Mouse (Mus musculus): ENCODE measurements at regions not wholly inside any gene's neighbourhood (a gene's known extent, or its start where the extent isn't known, plus 50 kb on each side); places are given as distances from the start of the nearest gene placed in this dataset.

DNA sequence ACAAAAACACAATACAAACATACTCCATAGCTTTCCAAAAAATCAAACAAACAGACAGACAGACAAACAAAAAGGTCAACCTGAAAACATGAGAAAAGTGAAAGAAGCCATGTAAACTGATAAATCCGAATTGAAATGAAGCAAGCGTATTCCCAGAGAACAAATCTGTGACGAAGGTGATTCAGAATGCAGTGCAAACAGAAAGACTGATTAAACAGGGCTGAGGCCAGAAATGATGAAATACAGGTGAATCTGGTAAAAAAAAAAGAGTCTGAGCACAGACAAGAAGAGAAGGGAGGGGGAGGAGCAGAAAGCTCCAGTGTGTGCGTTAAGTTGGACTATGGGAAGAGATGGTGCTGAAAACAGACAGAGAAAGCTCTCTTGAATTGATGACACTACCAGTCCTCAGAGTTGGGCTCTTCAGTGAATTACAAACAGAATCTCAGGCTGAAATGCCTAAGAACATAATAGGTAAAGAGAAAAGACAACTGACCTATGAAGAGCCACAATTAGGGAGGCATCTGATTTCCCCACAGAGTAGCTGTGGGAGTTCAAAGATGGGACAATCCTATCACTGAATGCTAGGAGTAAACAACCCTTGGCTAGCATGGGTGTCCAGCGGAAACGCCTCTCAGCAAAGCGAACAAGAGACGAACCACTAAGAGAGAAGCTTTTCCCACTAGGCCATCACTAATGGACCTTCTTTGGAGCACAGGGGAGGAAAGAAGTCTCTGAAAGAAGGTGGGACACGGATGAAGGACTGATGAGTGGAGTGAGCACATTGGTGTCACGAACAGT is 140.3 kb upstream of the Runx1 start:
- DNase-seq (ENCODE audit: low read depth, low spot score): no peak
- WGBS: 85% methylated on average over 10 of the region's 10 CpGs

DNA sequence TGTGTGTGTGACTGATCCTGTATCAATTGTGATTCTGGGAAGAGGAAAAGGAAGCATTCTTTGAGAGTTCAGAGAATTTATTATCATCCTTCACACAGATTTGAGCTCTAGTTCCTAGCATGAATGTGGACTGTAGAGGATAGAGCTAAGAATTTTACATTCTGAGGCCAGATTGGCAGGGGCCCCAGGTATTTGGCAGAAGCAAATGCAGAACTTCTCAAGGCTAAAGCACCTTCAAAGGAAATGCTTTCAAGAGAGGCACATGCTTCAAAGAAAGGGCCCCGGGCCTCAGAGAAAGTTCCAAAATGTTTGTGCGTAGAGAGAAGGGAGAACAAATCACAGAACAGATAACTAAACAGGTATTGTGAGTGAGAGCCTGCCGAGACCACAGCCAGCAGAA is 139.7 kb upstream of the Runx1 start:
- WGBS: 48% methylated on average over 3 of the region's 3 CpGs
- DNase-seq (ENCODE audit: low read depth, low spot score): no peak

DNA sequence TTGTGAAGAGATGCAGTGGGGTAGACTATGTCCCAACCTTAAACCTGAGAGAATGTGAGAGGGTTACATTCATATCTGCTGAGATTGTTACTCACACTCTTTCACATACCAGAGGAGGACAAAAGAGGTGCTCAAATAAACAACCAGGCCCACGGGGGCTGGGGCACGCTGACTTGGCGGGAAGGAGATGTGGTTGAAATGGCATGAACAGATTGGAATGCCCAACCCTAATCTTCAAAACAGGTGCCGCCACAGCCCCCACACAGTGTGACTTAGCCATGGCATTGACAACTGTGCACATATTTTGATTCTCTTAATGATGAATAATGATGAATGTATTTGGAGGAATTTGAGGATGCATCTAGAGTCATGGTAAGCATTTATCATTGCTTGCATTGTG is 137.6 kb upstream of the Runx1 start:
- no peak for DNase-seq (ENCODE audit: low read depth, low spot score)
- WGBS: 89% methylated on average over 4 of the region's 4 CpGs

DNA sequence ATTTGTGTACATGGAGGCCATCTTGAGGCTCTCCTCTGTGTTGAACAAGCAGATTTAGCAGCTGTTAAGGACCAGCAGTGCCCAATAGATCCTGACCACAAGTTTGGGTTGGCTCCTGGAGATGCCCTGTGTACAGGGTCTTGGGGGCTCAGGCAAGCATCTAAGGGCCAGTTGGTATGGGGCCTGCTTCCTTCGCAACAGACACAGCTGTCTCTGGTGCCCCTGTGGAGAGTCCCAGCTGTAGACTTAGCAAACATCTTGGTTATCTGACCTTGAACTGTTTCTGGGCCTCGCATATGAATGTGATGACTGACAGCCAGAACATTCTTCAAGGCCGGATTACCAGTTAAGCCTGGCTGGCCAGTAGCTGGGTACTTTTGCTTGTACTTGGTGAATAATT is 135.4 kb upstream of the Runx1 start:
- WGBS: 83% methylated on average over 3 of the region's 3 CpGs
- no peak for DNase-seq (ENCODE audit: low read depth, low spot score)

DNA sequence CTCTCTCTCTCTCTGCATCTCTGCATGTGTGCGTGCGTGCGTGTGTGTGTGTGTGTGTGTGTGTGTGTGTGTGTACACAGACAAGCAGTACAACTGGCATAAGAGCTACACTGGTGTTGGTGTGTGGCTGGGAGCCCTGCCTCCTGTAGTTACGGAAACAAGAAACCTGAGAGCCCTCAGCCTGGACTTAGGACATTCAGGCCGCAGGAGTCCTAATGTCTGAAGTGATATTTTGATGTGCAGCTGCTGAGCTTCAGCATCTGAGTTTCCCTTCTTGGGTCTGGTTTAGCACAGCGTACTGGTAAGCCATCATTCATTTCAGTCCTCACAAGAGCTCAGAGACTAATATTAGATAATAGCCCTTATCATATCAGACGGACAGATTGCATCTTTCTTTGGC is 134.8 kb upstream of the Runx1 start:
- 88% methylated on average over 7 of the region's 7 CpGs for WGBS
- no peak for DNase-seq (ENCODE audit: low read depth, low spot score)

DNA sequence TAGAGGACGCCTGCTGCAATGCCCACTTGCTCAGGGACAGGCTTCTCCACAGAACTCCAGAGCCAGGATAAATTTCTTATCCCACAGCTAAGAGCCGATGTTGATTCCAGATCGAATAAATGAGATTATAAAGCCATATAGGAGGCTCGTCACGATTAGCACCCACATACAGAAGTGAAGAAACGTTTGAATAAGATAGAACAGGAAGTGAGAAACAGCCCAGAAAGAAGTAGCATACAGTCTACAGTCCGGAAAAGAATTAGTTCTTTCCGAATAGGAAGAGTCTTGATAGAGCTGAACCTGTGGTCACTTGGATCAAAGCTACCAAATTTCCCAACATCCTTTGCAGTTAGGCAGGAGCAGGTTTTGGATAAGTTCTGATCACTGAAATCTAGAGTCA is 133.0 kb upstream of the Runx1 start:
- DNase-seq (ENCODE audit: low read depth, low spot score): no peak
- WGBS: 84% methylated on average over 8 of the region's 8 CpGs

DNA sequence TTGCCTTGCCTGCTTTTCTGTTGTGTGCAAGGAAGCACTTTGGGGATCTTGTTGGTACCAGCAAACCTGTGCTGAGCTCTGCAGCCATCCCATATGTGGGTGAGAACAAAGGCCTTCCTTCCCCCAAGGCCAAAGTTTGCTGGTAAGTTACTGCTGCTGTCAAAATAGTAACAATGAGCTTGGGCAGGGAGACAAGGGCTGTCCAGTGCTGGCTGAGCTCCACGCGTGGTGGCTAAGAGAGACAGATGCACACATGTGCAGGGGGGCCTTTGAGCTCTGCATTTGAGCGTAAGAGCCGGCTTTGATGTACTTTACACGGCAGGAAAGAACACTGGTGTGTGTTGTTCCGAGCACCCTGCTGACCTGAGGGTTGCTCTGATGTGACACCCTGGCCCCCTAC is 132.2 kb upstream of the Runx1 start:
- DNase-seq (ENCODE audit: low read depth, low spot score): no peak
- 82% methylated on average over 6 of the region's 6 CpGs for WGBS

DNA sequence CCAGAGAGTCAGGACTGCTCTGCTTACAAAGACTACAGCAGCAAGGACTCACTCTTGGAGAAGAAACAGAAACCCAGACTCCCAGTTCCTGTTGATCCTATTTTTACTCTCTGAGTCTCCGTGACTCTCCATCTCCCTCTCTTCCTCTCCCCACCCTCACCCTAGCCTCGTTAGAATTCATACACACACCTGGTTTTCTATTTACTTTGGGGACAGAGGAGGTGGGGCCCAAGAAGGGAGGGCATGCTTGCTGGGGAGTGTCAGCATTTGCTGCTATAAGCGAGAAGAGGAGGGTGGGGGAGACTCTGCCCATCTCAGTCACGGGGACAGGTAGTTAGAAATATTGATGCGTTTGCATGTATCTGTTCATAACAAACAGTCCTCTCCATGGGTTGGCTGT is 129.6 kb upstream of the Runx1 start:
- no peak for DNase-seq (ENCODE audit: low read depth, low spot score)
- 17% methylated on average over 5 of the region's 5 CpGs for WGBS

DNA sequence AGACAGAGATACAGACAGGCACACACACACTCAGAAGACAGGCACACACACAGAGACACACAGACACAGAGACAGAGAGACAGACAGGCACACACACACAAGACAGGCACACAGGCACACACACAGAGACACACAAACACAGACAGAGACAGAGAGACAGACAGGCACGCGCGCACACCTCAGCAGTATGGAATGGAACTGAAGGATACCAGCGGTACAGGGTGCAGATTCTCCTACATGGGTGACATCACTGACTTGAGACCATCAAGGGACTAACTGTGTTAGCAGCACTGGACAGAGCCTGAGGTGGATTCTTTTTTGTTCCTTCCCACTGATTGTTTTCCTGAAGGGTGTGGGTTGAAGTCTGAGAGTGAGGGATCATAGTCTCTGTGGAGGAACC is 129.1 kb upstream of the Runx1 start:
- DNase-seq (ENCODE audit: low read depth, low spot score): no peak

DNA sequence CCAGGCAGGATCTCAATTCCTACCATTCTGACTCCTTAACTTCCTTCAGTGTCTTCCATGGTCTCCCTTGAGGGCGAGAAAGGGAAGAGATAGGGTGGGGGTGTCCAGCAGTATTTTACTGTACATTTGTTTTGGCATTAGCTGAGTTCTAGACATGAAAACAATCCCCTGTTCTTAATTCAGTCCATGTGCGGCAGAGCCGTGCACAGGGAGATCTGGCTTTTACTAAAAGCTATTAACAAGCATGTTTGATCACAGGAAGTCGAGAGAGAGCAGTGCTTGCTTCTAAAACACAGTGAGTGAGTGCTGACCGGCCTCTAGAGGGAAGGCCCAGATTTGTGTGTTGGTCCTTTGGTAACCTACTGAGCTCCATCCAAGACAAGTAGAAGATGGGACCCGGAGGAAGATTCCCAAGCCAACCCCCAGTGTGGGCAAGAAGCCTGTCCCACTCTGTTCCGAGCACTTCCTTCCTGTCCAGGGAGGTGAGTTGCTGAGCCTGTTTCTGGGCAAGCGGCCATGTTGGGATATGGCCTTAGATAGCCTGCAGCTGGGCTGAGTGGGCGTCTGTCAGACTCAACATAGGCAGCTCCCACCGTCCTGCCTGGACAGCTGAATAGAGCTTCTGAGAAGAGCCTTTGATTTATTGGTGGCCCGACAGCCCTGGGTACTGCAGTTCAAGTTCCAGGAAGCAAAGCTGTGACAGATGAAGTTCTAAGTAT is 128.1 kb upstream of the Runx1 start:
- DNase-seq (ENCODE audit: low read depth, low spot score): no peak
- 21% methylated on average over 11 of the region's 11 CpGs for WGBS

More for the DNA sequence above, 129.1 kb upstream of the Runx1 start:
- WGBS: 61% methylated on average over 4 of the region's 4 CpGs

DNA sequence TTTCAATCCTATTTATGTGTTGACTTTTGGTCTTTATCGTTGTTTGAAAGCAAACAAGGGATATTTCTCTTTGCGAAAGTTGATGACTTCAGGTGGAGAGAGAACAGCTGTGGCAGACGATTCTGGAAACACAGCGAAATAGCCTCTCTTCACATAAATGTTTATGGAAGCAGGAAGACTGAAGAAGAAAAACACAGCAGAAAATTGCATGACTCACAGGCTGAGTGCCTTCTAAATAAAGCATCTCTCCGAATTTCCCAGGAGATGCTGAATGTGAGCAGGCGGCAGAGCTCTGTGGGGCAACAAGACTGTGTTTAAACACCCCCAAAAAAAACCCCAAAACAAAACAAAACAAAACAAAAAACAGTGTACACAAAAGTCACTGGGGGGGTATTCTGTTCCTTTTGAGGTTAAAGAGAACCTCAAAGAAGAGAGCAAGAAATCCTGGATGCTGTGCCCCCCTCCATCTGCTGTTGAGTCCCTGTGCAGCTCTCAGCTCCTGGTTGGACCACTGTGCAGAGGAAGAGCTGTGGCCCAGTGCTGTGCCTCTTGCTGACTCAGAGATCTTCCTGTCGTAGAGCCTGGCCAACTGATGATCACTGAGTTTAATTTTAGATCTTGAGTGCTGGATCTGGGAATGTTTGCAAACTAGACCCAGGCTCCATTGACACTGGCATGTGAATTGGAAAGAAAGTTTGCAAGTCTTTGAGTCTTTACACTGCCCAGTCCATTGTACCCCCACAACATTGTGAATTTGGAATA is 126.6 kb upstream of the Runx1 start:
- DNase-seq (ENCODE audit: low read depth, low spot score): no peak
- 8% methylated on average over 7 of the region's 7 CpGs for WGBS

DNA sequence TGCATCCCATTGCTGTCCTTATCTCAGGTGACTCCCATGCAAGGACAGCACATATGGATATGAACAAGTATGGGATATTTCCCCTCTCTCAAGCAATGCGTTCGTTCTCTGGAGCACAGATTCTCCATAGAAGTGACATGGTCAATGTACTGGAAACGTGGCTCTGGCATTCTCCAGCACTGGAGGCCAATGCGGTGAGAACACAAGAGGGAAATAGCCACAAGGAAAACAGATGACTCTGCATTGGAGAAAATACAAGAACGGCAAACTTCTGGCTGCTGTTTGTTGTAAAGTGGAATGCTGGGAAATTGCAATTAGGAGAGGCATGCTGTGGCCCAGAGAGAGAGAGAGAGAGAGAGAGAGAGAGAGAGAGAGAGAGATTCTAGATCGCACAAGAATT is 125.6 kb upstream of the Runx1 start:
- WGBS: 53% methylated on average over 6 of the region's 6 CpGs

DNA sequence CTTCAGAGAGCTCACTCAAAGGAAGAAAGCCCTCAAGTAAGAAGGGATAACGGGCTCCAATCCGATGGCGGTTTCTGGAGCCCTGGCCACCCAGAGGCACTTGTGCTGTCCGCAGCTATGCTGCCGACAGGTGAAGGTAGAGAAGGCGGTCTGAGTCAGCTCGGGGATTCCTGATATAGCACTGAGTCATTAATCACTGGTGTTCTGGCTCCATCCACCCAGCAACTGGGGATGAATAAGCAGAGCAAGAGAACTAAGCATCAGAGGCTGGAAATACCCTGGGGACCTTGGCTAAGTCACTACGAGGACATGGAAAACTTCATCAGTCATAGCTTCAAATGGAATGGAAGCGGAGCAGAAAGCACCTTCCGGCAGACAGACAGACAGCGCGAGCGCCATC is 122.5 kb upstream of the Runx1 start:
- DNase-seq (ENCODE audit: low read depth, low spot score): no peak
- WGBS: 97% methylated on average over 13 of the region's 13 CpGs

More for the DNA sequence above, 125.6 kb upstream of the Runx1 start:
- no peak for DNase-seq (ENCODE audit: low read depth, low spot score)

DNA sequence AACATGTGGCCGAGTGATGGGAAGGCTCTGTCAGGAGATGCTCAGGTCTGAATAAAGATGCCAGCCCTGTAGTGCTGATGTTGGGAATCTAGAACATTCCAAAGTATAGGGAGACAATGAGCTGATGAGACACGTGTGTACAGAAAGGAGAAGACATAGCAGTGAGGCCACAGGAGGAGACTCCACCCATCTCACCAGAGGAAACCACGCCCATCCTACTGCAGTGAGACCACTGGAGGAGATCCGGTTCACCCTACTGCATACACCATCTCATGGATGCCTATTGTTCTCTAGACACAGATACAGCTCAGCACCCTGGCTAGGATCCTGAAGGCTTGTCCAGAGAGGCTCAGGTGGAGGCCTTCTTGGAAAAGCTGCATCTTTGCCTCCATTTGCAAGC is 120.6 kb upstream of the Runx1 start:
- WGBS: 77% methylated on average over 4 of the region's 4 CpGs
- DNase-seq (ENCODE audit: low read depth, low spot score): no peak

DNA sequence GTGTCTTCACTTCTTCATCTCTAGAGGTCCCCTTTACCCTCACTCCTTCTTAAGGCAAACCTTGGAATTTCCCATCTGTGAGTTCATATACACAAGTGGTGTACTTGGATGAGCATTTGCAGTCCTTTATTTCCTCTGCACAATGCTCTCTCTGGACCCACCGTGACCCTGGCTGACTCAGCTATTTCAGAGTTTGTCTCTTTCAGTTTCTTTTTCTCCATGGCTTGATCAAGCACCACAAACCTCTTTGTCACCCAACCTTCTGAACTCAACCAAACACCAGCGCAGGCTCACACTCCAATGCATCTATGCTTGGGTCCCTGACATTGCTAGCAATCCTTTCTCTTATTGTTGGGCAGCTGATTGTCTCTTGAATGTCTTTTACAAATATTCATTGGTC is 118.0 kb upstream of the Runx1 start:
- no peak for DNase-seq (ENCODE audit: low read depth, low spot score)
- 67% methylated on average over 2 of the region's 2 CpGs for WGBS

DNA sequence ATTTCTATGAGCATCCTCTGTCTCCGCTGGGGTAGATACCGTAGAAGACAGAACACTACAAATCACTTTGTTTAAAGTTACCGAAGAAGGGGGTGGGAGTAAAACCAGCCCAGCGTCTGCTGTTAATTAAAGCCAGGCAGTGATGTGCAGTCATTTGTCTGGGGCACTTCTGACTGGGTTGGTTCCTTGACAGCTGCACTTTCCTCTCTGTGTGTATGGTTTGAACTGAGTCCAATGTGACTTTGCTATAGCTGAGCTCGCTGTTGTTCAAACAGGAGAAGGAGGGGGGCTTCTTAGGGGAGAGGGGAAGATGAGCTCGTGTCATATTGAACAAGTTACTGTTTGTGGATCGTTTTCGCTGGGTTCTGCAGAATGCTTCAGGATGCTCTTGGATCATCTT is 113.7 kb upstream of the Runx1 start:
- DNase-seq (ENCODE audit: low read depth, low spot score): no peak
- WGBS: 46% methylated on average over 8 of the region's 8 CpGs

DNA sequence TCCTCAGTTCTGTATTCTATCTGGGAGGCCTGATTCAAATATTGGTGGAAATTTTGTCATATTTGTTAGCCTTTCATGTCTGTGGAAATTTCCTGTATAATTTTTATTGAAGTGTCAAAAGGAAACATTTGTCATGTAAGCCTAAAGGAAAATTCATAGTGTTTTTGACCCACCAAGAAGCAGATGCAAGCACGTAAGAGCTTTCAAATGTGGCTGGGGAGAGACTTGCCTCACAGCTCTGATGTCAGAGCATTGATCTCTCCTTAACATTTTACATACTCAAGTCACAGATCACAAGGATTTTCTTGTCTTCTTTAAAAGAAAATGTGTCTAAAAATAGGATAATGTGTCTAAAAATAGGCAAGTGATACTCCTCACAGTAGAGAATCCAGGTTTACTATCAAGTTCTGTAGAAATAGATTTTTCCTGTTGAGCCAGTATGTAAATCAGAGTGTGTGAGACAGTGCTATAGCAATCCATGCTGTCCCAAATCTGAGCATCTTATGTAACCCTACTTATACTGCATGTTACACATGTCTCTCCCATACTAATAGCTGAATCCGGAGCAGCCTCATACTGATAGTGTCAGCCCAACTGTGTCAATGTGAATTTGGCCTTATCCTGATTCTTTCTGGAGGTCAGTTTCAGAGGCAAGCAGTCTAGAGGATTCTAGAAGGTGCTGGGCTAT is 110.0 kb upstream of the Runx1 start:
- DNase-seq (ENCODE audit: low read depth, low spot score): no peak
- 94% methylated on average over 2 of the region's 2 CpGs for WGBS

DNA sequence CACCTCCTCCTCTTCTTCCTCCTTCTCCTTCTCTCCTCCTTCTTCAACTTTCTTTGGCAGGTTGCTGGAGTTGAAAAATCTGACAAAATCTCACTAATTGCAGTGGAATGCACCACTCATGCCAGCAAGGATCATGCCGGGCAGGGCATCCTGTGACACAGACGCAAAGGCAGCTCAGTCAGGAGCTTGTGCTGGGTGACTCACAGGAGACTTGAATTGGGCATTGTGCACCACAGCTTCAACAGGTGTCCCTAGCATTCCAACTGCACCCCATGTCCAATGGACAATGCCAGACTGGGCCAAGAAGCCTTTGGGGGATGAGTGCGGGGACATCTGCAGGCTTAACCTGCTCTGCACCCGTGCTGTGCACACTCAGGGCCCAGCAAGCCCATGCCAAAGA is 104.2 kb upstream of the Runx1 start:
- WGBS: 78% methylated on average over 4 of the region's 4 CpGs

DNA sequence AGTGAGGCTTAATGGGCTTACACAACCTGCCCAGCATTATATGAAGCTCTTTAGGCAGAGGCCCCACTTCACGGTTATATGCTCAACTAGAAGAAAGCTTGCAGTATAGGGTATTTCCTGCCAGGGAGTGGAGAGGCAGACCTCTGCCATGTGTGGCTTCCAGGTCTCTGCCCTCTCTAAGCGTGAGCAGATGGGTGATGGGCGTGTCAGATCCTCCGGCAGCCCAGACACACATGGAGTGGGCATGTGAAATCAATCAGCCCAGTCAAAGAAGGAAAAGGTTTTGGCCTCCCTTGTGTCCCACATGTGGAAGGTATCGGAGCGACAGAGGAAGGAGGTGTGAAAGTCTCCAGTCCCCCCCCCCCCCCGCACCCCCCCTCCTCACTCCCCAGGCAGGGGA is 102.3 kb upstream of the Runx1 start:
- no peak for DNase-seq (ENCODE audit: low read depth, low spot score)
- WGBS: 71% methylated on average over 7 of the region's 7 CpGs

More for the DNA sequence above, 104.2 kb upstream of the Runx1 start:
- no peak for DNase-seq (ENCODE audit: low read depth, low spot score)

DNA sequence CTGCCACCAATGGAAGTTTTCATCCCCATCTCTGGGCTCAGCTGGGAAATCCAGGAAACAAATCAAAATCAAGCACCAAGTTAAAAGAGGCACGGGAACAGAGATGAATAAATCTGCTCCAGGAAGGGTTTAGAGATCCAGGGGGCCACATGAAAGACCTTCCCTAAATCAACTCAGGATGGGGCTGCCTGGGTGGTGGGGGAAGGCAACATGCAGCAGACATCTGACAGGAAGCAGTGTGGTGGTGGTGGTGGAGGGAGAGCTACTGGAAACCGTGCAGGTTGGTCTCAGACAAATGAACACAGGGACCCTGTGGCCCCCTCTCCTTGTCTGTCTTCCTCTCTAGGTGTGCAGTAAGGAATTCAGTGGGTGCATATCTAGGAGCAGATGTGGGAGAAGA is 101.7 kb upstream of the Runx1 start:
- 64% methylated on average over 2 of the region's 2 CpGs for WGBS
- no peak for DNase-seq (ENCODE audit: low read depth, low spot score)
